Mouse (Mus musculus): ENCODE results near the gene Fhad1.
A peak's percentile ranks its signal among the peaks of the same experiment; 100 is the strongest.
"Not testable (repeated sequence)": the region's sequence is repeated elsewhere in the genome, so short reads cannot be mapped to it uniquely, and the experiment has no call there.

Fhad1 gene

GRCm38 (mm10) chr4:142014659-142015608, at the start of gene Fhad1:
Fhad1 (minus strand) TSS chr4:142015082.
- DNase-seq (ENCODE audit: low spot score in 2 of 2) = peak; percentile 14 to 28

GRCm38 (mm10) chr4:142063057-142063534, 48.2 kb upstream of the Fhad1 start:
- DNase-seq (ENCODE audit: low spot score in 2 of 2) = no peak

GRCm38 (mm10) chr4:142061485-142062240, 46.8 kb upstream of the Fhad1 start:
- DNase-seq (ENCODE audit: low spot score in 2 of 2) = no peak

- no peak for DNase-seq (ENCODE audit: low spot score in 2 of 2)
Observed at GRCm38 (mm10) chr4:142060455-142061378, 45.8 kb upstream of the Fhad1 start.

- no peak for DNase-seq (ENCODE audit: low spot score in 2 of 2)
Observed at GRCm38 (mm10) chr4:142059841-142060193, 44.9 kb upstream of the Fhad1 start.

- no peak for DNase-seq (ENCODE audit: low spot score in 2 of 2)
Observed at GRCm38 (mm10) chr4:142059113-142059840, 44.4 kb upstream of the Fhad1 start.

- no peak for DNase-seq (ENCODE audit: low spot score in 2 of 2)
Observed at GRCm38 (mm10) chr4:142057529-142058216, 42.8 kb upstream of the Fhad1 start.

- DNase-seq (ENCODE audit: low spot score in 2 of 2) = no peak
Observed at GRCm38 (mm10) chr4:142055600-142055999, 40.7 kb upstream of the Fhad1 start.

GRCm38 (mm10) chr4:142054580-142054979, 39.7 kb upstream of the Fhad1 start:
- no peak for DNase-seq (ENCODE audit: low spot score in 2 of 2)

- no peak for DNase-seq (ENCODE audit: low spot score in 2 of 2)
Observed at GRCm38 (mm10) chr4:142053661-142054448, 39.0 kb upstream of the Fhad1 start.

GRCm38 (mm10) chr4:142053261-142053660, 38.4 kb upstream of the Fhad1 start:
- DNase-seq (ENCODE audit: low spot score in 2 of 2) = no peak

- DNase-seq (ENCODE audit: low spot score in 2 of 2) = no peak
Observed at GRCm38 (mm10) chr4:142052391-142053132, 37.7 kb upstream of the Fhad1 start.

- not testable (repeated sequence) for DNase-seq (ENCODE audit: low spot score in 2 of 2)
Observed at GRCm38 (mm10) chr4:142051883-142052282, 37.0 kb upstream of the Fhad1 start.

- DNase-seq (ENCODE audit: low spot score in 2 of 2) = no peak
Observed at GRCm38 (mm10) chr4:142049963-142050362, 35.1 kb upstream of the Fhad1 start.

GRCm38 (mm10) chr4:142048391-142048790, 33.5 kb upstream of the Fhad1 start:
- no peak for DNase-seq (ENCODE audit: low spot score in 2 of 2)

GRCm38 (mm10) chr4:142047005-142047404, 32.1 kb upstream of the Fhad1 start:
- DNase-seq (ENCODE audit: low spot score in 2 of 2) = no peak

- DNase-seq (ENCODE audit: low spot score in 2 of 2) = no peak
Observed at GRCm38 (mm10) chr4:142046496-142046895, 31.6 kb upstream of the Fhad1 start.

- DNase-seq (ENCODE audit: low spot score in 2 of 2) = no peak
Observed at GRCm38 (mm10) chr4:142045595-142046163, 30.8 kb upstream of the Fhad1 start.
